Comparison of ENCODE assay signal across 10 mouse cellular contexts in genomic region chr2:70456205-70456604, GRCm38 (mm10). TPM values are rescaled to one million over a fixed set of nuclear protein-coding genes. Genes with fewer than 3 reads are reported as not detected.
DNase-seq lines count a peak whose midpoint lies in the region; ATAC-seq lines count a peak whose summit lies in the region.
"Had no signal": no experiment of that assay in that cellular context is flagged by ENCODE, and none has a peak within 500 bp of the region (broad histone marks: within the 10 kb centered on the region; RNA-seq: fewer than 3 reads in every experiment).

No protein-coding gene starts in this region.

- peaks cover 2% of the 10 kb centered on the region; the same call in 1 of the 2 replicates for H3K27me3 ChIP-seq in heart, embryonic 16.5 days (ENCODE audit: control insufficient read depth, insufficient read depth, low read length)
- no peaks in the 10 kb centered on the region; the same call in 1 of the 2 replicates for H3K27me3 ChIP-seq in embryonic facial prominence, embryonic 11.5 days (ENCODE audit: control insufficient read depth, insufficient read depth, low read length)
- H3K27me3 ChIP-seq in intestine, embryonic 15.5 days (replicated peaks) = no peaks in the 10 kb centered on the region
- no peaks in the 10 kb centered on the region for H3K27me3 ChIP-seq in neural tube, embryonic 12.5 days (replicated peaks)

- no peak for ATAC-seq in heart, embryonic 16.5 days (replicated peaks; ENCODE audit: extremely low read depth, insufficient read depth, low FRiP score)
- ATAC-seq in embryonic facial prominence, embryonic 11.5 days (replicated peaks; ENCODE audit: insufficient number of reproducible peaks, low FRiP score, low TSS enrichment, low read depth) = no peak
- ATAC-seq in intestine, embryonic 15.5 days = no peak
- no peak for ATAC-seq in neural tube, embryonic 12.5 days (ENCODE audit: low FRiP score, low read depth)
- ATAC-seq in megakaryocyte progenitor cell, adult 5-6 weeks (replicated peaks; ENCODE audit: poor library complexity) = no peak
- ATAC-seq: inflammation-experienced regulatory T-cells, adult 6 months had no signal

- peak overlapping the region; percentile 65 for H3K4me2 ChIP-seq in heart, embryonic 16.5 days (ENCODE audit: low read depth, low read length)
- peak overlapping the region; percentile 44 for H3K4me2 ChIP-seq in embryonic facial prominence, embryonic 11.5 days (ENCODE audit: low read depth, low read length)
- peak overlapping the region; percentile 56 for H3K4me2 ChIP-seq in intestine, embryonic 15.5 days (replicated peaks)
- peak overlapping the region; percentile 53 for H3K4me2 ChIP-seq in neural tube, embryonic 12.5 days (replicated peaks)

- H3K4me1 ChIP-seq in heart, embryonic 16.5 days (ENCODE audit: control insufficient read depth, insufficient read depth, low read length) = no peaks in the 10 kb centered on the region
- H3K4me1 ChIP-seq in embryonic facial prominence, embryonic 11.5 days (ENCODE audit: control insufficient read depth, insufficient read depth, low read length) = no peaks in the 10 kb centered on the region
- H3K4me1 ChIP-seq in intestine, embryonic 15.5 days (replicated peaks) = no peaks in the 10 kb centered on the region
- H3K4me1 ChIP-seq in neural tube, embryonic 12.5 days = peaks cover 8% of the 10 kb centered on the region; the same call in 1 of the 2 replicates

- intact Hi-C loops in heart, postnatal 25 days (cut with DNase I) = no loop called here

- no peaks in the 10 kb centered on the region for H3K36me3 ChIP-seq in heart, embryonic 16.5 days (ENCODE audit: control insufficient read depth, insufficient read depth)
- no peaks in the 10 kb centered on the region for H3K36me3 ChIP-seq in embryonic facial prominence, embryonic 11.5 days (replicated peaks; ENCODE audit: control insufficient read depth, insufficient read depth, low read depth, low read length)
- H3K36me3 ChIP-seq in intestine, embryonic 15.5 days = no peaks in the 10 kb centered on the region
- H3K36me3 ChIP-seq in neural tube, embryonic 12.5 days = no peaks in the 10 kb centered on the region

- H3K9ac ChIP-seq in heart, embryonic 16.5 days (ENCODE audit: low read length) = 0 out of 2 replicates have a peak overlapping the region, but pooled peaks have one; percentile 26
- no peak overlapping the region for H3K9ac ChIP-seq in embryonic facial prominence, embryonic 11.5 days (replicated peaks; ENCODE audit: low read length)
- H3K9ac ChIP-seq in intestine, embryonic 15.5 days = no peak overlapping the region
- no peak overlapping the region for H3K9ac ChIP-seq in neural tube, embryonic 12.5 days

- no peak for DNase-seq in heart, postnatal 25 days (ENCODE audit: low spot score)
- peak; percentile 39 for DNase-seq in embryonic facial prominence, embryonic 11.5 days (ENCODE audit: low spot score)
- no peak for DNase-seq in cerebellum, adult 8-10 months
- DNase-seq in adrenal gland, adult 2 months = no peak
- DNase-seq: thymus, postnatal 14 days had no signal

- no peaks in the 10 kb centered on the region for H3K9me3 ChIP-seq in heart, embryonic 16.5 days (replicated peaks; ENCODE audit: control insufficient read depth, low read length)
- H3K9me3 ChIP-seq in embryonic facial prominence, embryonic 11.5 days (replicated peaks; ENCODE audit: control insufficient read depth, low read length) = no peaks in the 10 kb centered on the region
- H3K9me3 ChIP-seq in intestine, embryonic 15.5 days = no peaks in the 10 kb centered on the region
- no peaks in the 10 kb centered on the region for H3K9me3 ChIP-seq in neural tube, embryonic 12.5 days

- 10% methylated on average over 12 of the region's 12 CpGs for WGBS in heart, embryonic 16.5 days
- WGBS in embryonic facial prominence, embryonic 11.5 days = 7% methylated on average over 12 of the region's 12 CpGs
- WGBS in intestine, embryonic 15.5 days = 10% methylated on average over 12 of the region's 12 CpGs
- WGBS in neural tube, embryonic 12.5 days = 6% methylated on average over 12 of the region's 12 CpGs

- peak overlapping the region; percentile 38 for H3K4me3 ChIP-seq in heart, embryonic 16.5 days (ENCODE audit: low read length)
- peak overlapping the region; percentile 11 for H3K4me3 ChIP-seq in embryonic facial prominence, embryonic 11.5 days (ENCODE audit: low read depth, low read length)
- H3K4me3 ChIP-seq in intestine, embryonic 15.5 days (replicated peaks) = peak overlapping the region; percentile 16
- peak overlapping the region; percentile 16 for H3K4me3 ChIP-seq in neural tube, embryonic 12.5 days

- H3K27ac ChIP-seq in heart, embryonic 16.5 days (ENCODE audit: low read length) = no peak overlapping the region
- H3K27ac ChIP-seq in embryonic facial prominence, embryonic 11.5 days (replicated peaks; ENCODE audit: low read depth, low read length) = no peak overlapping the region
- no peak overlapping the region for H3K27ac ChIP-seq in intestine, embryonic 15.5 days
- no peak overlapping the region for H3K27ac ChIP-seq in neural tube, embryonic 12.5 days

RNA-seq across cellular contexts. Expression of gene Sp5, which starts 18.5 kb away (rescaled TPM):
- polyA plus RNA-seq in heart, embryonic 16.5 days (2015; fragmentation: Nextera tagmentation; extraction: Ambion mirVana) = 0.17 and 0.74 TPM in 2 replicates
- under 1 TPM in 1 of 2 experiments, not detected in 1; 0.17 TPM for total RNA-seq in heart, postnatal 25 days (2021)
- 2.9 and 3.9 TPM in 2 replicates for polyA plus RNA-seq in embryonic facial prominence, embryonic 11.5 days (2014; fragmentation: Nextera tagmentation; extraction: Ambion mirVana)
- polyA plus RNA-seq in intestine, embryonic 15.5 days (2015; fragmentation: Nextera tagmentation; extraction: Ambion mirVana) = 0.58 TPM in 2 replicates
- polyA plus RNA-seq in neural tube, embryonic 12.5 days (2016; fragmentation: Nextera tagmentation; extraction: Ambion mirVana) = 3.9 and 5.2 TPM in 2 replicates
- total RNA-seq in adrenal gland, adult 2 months (2021) = 1 to 10 TPM; 1.7 to 2.8 TPM
- 15.6 and 17.6 TPM in 2 replicates for polyA plus RNA-seq in adrenal gland, adult 2 months (2012; rRNA removed)
- not detected in 2 replicates for total RNA-seq in megakaryocyte progenitor cell, adult 5-6 weeks (2015)
- total RNA-seq in megakaryocyte progenitor cell, adult 5-6 weeks (2017) = not detected in 2 replicates
- polyA plus RNA-seq: inflammation-experienced regulatory T-cells, adult 6 months had no signal

RNA-seq across cellular contexts. Expression of gene Erich2, which starts 52.4 kb away (rescaled TPM):
- polyA plus RNA-seq in heart, embryonic 16.5 days (2015; fragmentation: Nextera tagmentation; extraction: Ambion mirVana) = 0.97 and 2.1 TPM in 2 replicates
- not detected for total RNA-seq in heart, postnatal 25 days (2021)
- polyA plus RNA-seq in embryonic facial prominence, embryonic 11.5 days (2014; fragmentation: Nextera tagmentation; extraction: Ambion mirVana) = 0.67 and 1.4 TPM in 2 replicates
- 0.88 and 1.5 TPM in 2 replicates for polyA plus RNA-seq in intestine, embryonic 15.5 days (2015; fragmentation: Nextera tagmentation; extraction: Ambion mirVana)
- 0.73 and 1.4 TPM in 2 replicates for polyA plus RNA-seq in neural tube, embryonic 12.5 days (2016; fragmentation: Nextera tagmentation; extraction: Ambion mirVana)
- total RNA-seq in adrenal gland, adult 2 months (2021) = under 1 TPM in 1 of 2 experiments, not detected in 1; 0.17 TPM
- polyA plus RNA-seq in adrenal gland, adult 2 months (2012; rRNA removed) = 0.10 and 0.15 TPM in 2 replicates
- total RNA-seq in megakaryocyte progenitor cell, adult 5-6 weeks (2015) = not detected in 2 replicates
- not detected in 2 replicates for total RNA-seq in megakaryocyte progenitor cell, adult 5-6 weeks (2017)
- polyA plus RNA-seq: inflammation-experienced regulatory T-cells, adult 6 months had no signal
